Mouse (Mus musculus) heart, postnatal 0 days (tissue): ENCODE data around the gene Zc3h8.

Experiments used
- CTCF ChIP-seq: IDR thresholded peaks from 2 replicates; pipeline ENCODE4 v1.5.1; 2016; ENCODE audit warnings: antibody characterized with exemption, control low read depth, low read depth
- EP300 ChIP-seq: IDR thresholded peaks from 2 replicates; pipeline ENCODE4 v1.6.1; 2016; ENCODE audit warnings: antibody characterized with exemption, low read depth

GRCm38 (mm10) chr2:128916528-128916927 is 27.3 kb downstream of the Zc3h8 start:
- TF ChIP-seq EP300 (no peak), CTCF (no peak)
